Mouse (Mus musculus) forebrain, postnatal 0 days (tissue): ENCODE measurements around the gene Recql5. TPM values are rescaled to one million over a fixed set of nuclear protein-coding genes. Genes with fewer than 3 reads are reported as not detected.
A peak's percentile ranks its signal among the peaks of the same experiment; 100 is the strongest.

ENCODE experiments used
- ATAC-seq: fragments of 200-750 bp; cut with Nextera tagmentation; 2 replicates; pipeline ENCODE4 v1.8.0; 2017; ENCODE audit warnings: mild to moderate bottlenecking, moderate library complexity
- DNase-seq: peaks from one replicate; pipeline ENCODE4 v3.0.0-alpha.2; 2015
- H3K27ac ChIP-seq: fragments of 300-500 bp; sonication (generic); 2 replicates; pipeline ENCODE4 v1.5.1; 2014; ENCODE audit warnings: low read depth, mild to moderate bottlenecking, antibody characterized with exemption, low read length, moderate library complexity, mixed read lengths
- H3K27me3 ChIP-seq: fragments of 300-500 bp; sonication (generic); 2 replicates; pipeline ENCODE4 v1.6.1; 2014; ENCODE audit warnings: mild to moderate bottlenecking, low read length, mixed read lengths; ENCODE audit not compliant: insufficient read depth
- H3K36me3 ChIP-seq: fragments of 300-500 bp; sonication (generic); 2 replicates; pipeline ENCODE4 v1.6.1; 2014; ENCODE audit warnings: mild to moderate bottlenecking, moderate library complexity; ENCODE audit not compliant: insufficient read depth
- H3K4me1 ChIP-seq: fragments of 300-500 bp; sonication (generic); 2 replicates; pipeline ENCODE4 v1.6.1; 2014; ENCODE audit warnings: antibody characterized with exemption; ENCODE audit not compliant: insufficient read depth
- H3K4me2 ChIP-seq: fragments of 300-500 bp; sonication (generic); 2 replicates; pipeline ENCODE4 v1.6.1; 2014; ENCODE audit warnings: low read depth, mild to moderate bottlenecking, moderate library complexity
- H3K4me3 ChIP-seq: fragments of 300-500 bp; sonication (generic); 2 replicates; pipeline ENCODE4 v1.5.1; 2014; ENCODE audit warnings: low read depth, low read length, mixed read lengths
- H3K9ac ChIP-seq: fragments of 300-500 bp; sonication (generic); 2 replicates; pipeline ENCODE4 v1.6.1; 2014; ENCODE audit warnings: mild to moderate bottlenecking
- H3K9me3 ChIP-seq: fragments of 300-500 bp; sonication (generic); 2 replicates; pipeline ENCODE4 v1.6.1; 2016; ENCODE audit warnings: low read length
- CTCF ChIP-seq: sonication (generic); IDR thresholded peaks from 2 replicates; pipeline ENCODE4 v1.5.1; 2016; ENCODE audit warnings: antibody characterized with exemption, control low read depth, low read depth
- WGBS: fragments of 180-500 bp; shearing (Covaris S2); extraction: QIAGEN DNeasy Blood & Tissue Kit; methylation state at CpG from one replicate; pipeline ENCODE4 v1.1.7; 2014; 5-methylcytosine and 5-hydroxymethylcytosine counted together
- polyA plus RNA-seq: library from polyadenylated mRNA; unstranded; fragments of >200 nt; fragmentation: Nextera tagmentation; extraction: Ambion mirVana; gene quantifications from 2 replicates; pipeline ENCODE4 v1.2.1, GENCODE M21; 2015
- total RNA-seq: library from RNA; depleted of rRNA; stranded (reverse); fragments of >200 nt; gene quantifications from 2 replicates; pipeline ENCODE4 v1.2.3, GENCODE M21; 2014

Gene Recql5
- total and polyA plus RNA-seq, 2 experiments from 2014 or later, result 8.4 to 18.9 TPM

- no peak for TF ChIP-seq CTCF
- H3K27ac ChIP-seq, result no peak overlapping the region
- H3K9ac ChIP-seq, result no peak overlapping the region
- no peak overlapping the region for H3K4me2 ChIP-seq
- ATAC-seq (no peak), DNase-seq (no peak)
- 91% methylated on average over 9 of the region's 9 CpGs for WGBS
- no peaks in the 10 kb centered on the region for H3K4me1 ChIP-seq
- H3K27me3 ChIP-seq, result no peaks in the 10 kb centered on the region
- no peaks in the 10 kb centered on the region for H3K9me3 ChIP-seq
- H3K36me3 ChIP-seq, result no peaks in the 10 kb centered on the region
- no peak overlapping the region for H3K4me3 ChIP-seq
Measured at GRCm38 (mm10) chr11:115901338-115902161, 31.7 kb downstream of the Recql5 start.

GRCm38 (mm10) chr11:115900561-115901337, 32.5 kb downstream of the Recql5 start:
- no peaks in the 10 kb centered on the region for H3K4me1 ChIP-seq
- H3K27me3 ChIP-seq, result no peaks in the 10 kb centered on the region
- DNase-seq (no peak), ATAC-seq (no peak)
- H3K36me3 ChIP-seq, result no peaks in the 10 kb centered on the region
- no peak for TF ChIP-seq CTCF
- 81% methylated on average over 8 of the region's 8 CpGs for WGBS
- no peak overlapping the region for H3K9ac ChIP-seq
- H3K9me3 ChIP-seq, result no peaks in the 10 kb centered on the region
- H3K4me3 ChIP-seq, result no peak overlapping the region
- H3K4me2 ChIP-seq, result no peak overlapping the region
- H3K27ac ChIP-seq, result no peak overlapping the region

GRCm38 (mm10) chr11:115899486-115900266, 33.6 kb downstream of the Recql5 start, which contains the start of gene Smim5:
TSS of gene Smim5 (plus strand) at chr11:115899966.
- H3K27ac ChIP-seq, result no peak within 1 kb of the TSS
- no peaks in the 10 kb centered on the region for H3K27me3 ChIP-seq
- no peaks in the 10 kb centered on the region for H3K36me3 ChIP-seq
- H3K4me1 ChIP-seq, result no peaks in the 10 kb centered on the region
- WGBS, result 34% methylated on average over 16 of the region's 16 CpGs
- TF ChIP-seq CTCF, result no peak
- ATAC-seq, result no peak; the same call in 1 of the 2 replicates
- no peak for DNase-seq
- H3K4me3 ChIP-seq, result no peak within 1 kb of the TSS
- H3K4me2 ChIP-seq, result no peak within 1 kb of the TSS
- H3K9ac ChIP-seq, result no peak within 1 kb of the TSS
- no peaks in the 10 kb centered on the region for H3K9me3 ChIP-seq

GRCm38 (mm10) chr11:115898886-115899285, 34.4 kb downstream of the Recql5 start:
- peak; percentile 88 for ATAC-seq

GRCm38 (mm10) chr11:115898446-115898845, 34.8 kb downstream of the Recql5 start:
- H3K4me1 ChIP-seq, result no peaks in the 10 kb centered on the region
- no peak for DNase-seq
- WGBS, result 82% methylated on average over 7 of the region's 7 CpGs
- H3K36me3 ChIP-seq, result peaks cover 9% of the 10 kb centered on the region
- no peaks in the 10 kb centered on the region for H3K27me3 ChIP-seq
- no peak overlapping the region for H3K9ac ChIP-seq
- TF ChIP-seq CTCF, result no peak
- no peak overlapping the region for H3K4me3 ChIP-seq
- H3K9me3 ChIP-seq, result no peaks in the 10 kb centered on the region
- no peak overlapping the region for H3K27ac ChIP-seq
- no peak for ATAC-seq
- H3K4me2 ChIP-seq, result no peak overlapping the region

More at GRCm38 (mm10) chr11:115898886-115899285, 34.4 kb downstream of the Recql5 start:
- Histone ChIP-seq H3K27ac (no peak overlapping the region), H3K9me3 (no peaks in the 10 kb centered on the region), H3K4me1 (no peaks in the 10 kb centered on the region), H3K4me2 (no peak overlapping the region), H3K36me3 (0 out of 2 replicates have a peak, but pooled peaks cover 5% of the 10 kb centered on the region), H3K27me3 (no peaks in the 10 kb centered on the region), H3K9ac (no peak overlapping the region), H3K4me3 (no peak overlapping the region)
- TF ChIP-seq CTCF, result peak; percentile 59
- WGBS, result 16% methylated on average over 4 of the region's 4 CpGs
- DNase-seq, result peak; percentile 30

GRCm38 (mm10) chr11:115894755-115895520, 38.3 kb downstream of the Recql5 start:
- peaks cover 10% of the 10 kb centered on the region for H3K36me3 ChIP-seq
- H3K27me3 ChIP-seq, result no peaks in the 10 kb centered on the region
- ATAC-seq (no peak), DNase-seq (peak; percentile 6)
- H3K4me1 ChIP-seq, result no peaks in the 10 kb centered on the region
- H3K9ac ChIP-seq, result no peak overlapping the region
- peak; percentile 39 for TF ChIP-seq CTCF
- H3K4me2 ChIP-seq, result no peak overlapping the region
- H3K9me3 ChIP-seq, result no peaks in the 10 kb centered on the region
- H3K27ac ChIP-seq, result no peak overlapping the region
- WGBS, result 78% methylated on average over 14 of the region's 14 CpGs
- H3K4me3 ChIP-seq, result no peak overlapping the region
